Comparison of ENCODE assay signal across 20 mouse cellular contexts in the genomic region with DNA sequence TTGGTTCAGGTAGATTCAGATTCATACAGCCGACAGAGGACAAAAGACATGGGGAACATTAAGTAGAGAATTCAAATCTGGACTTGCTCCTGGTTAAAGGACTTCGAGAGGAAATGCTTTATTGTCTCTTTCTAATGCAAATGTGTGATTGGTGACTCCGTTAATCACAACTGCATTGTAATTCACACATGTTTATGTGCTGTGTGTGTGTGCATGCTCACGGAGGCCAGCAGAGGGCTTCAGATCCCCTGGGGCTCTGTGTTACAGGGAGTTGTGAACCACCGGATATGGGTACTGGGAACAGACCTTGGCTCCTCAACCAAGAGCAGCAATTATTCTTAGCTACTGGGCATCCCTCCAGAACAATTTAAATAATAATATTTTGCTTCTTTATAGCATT. TPM values are rescaled to one million over a fixed set of nuclear protein-coding genes. Genes with fewer than 3 reads are reported as not detected.
DNase-seq lines count a peak whose midpoint lies in the region; ATAC-seq and TF ChIP-seq lines count a peak whose summit lies in the region.
"Had no signal": no experiment of that assay in that cellular context is flagged by ENCODE, and none has a peak within 500 bp of the region (broad histone marks: within the 10 kb centered on the region; RNA-seq: fewer than 3 reads in every experiment).

No protein-coding gene starts in this region.

- H3K27me3 ChIP-seq in kidney, postnatal 0 days (ENCODE audit: insufficient read depth, low read length) = no peaks in the 10 kb centered on the region
- no peaks in the 10 kb centered on the region for H3K27me3 ChIP-seq in CH12.LX (replicated peaks)
- H3K27me3 ChIP-seq: heart, embryonic 13.5 days; hindbrain, embryonic 12.5 days had no signal

- WGBS in kidney, postnatal 0 days = 90% methylated on average over 5 of the region's 5 CpGs

- no peak overlapping the region for H3K4me2 ChIP-seq in kidney, postnatal 0 days (ENCODE audit: low read length)
- no peak overlapping the region for H3K4me2 ChIP-seq in CH12.LX (ENCODE audit: insufficient read depth, low read depth, poor library complexity, severe bottlenecking)
- H3K4me2 ChIP-seq: heart, embryonic 13.5 days; hindbrain, embryonic 12.5 days had no signal

- H3K27ac ChIP-seq in kidney, postnatal 0 days = no peak overlapping the region
- H3K27ac ChIP-seq in CH12.LX (ENCODE audit: insufficient read depth, low read depth) = no peak overlapping the region
- H3K27ac ChIP-seq: embryonic facial prominence, embryonic 10.5 days; heart, embryonic 13.5 days; hindbrain, embryonic 12.5 days had no signal

- H3K9me3 ChIP-seq in kidney, postnatal 0 days (replicated peaks; ENCODE audit: low read length) = no peaks in the 10 kb centered on the region
- peaks cover 2% of the 10 kb centered on the region for H3K9me3 ChIP-seq in CH12.LX (replicated peaks; ENCODE audit: low read length)
- H3K9me3 ChIP-seq: embryonic facial prominence, embryonic 10.5 days; heart, embryonic 13.5 days; hindbrain, embryonic 12.5 days had no signal

- no peaks in the 10 kb centered on the region; the same call in 1 of the 2 replicates for H3K4me1 ChIP-seq in kidney, postnatal 0 days (replicated peaks; ENCODE audit: insufficient read depth, low read length)
- H3K4me1 ChIP-seq in CH12.LX (ENCODE audit: control insufficient read depth in 1 of 2, insufficient read depth in 2 of 2) = peaks cover 0 to 11% of the 10 kb centered on the region in 2 experiments; a peak in 2 of 4 replicates

- 0 out of 2 replicates have a peak, but pooled peaks have one; percentile 6 for TF ChIP-seq CTCF in kidney, postnatal 0 days (IDR thresholded peaks at IDR 0.05; ENCODE audit: low read depth)
- peak in 1 of 2 experiments; percentile 24; a peak in 2 of 4 replicates for TF ChIP-seq CTCF in CH12.LX (conservative IDR thresholded peaks at IDR 0.05 in 1 of 2, IDR thresholded peaks at IDR 0.05 in 1 of 2; ENCODE audit: low read depth in 2 of 2, low read length in 2 of 2)

- dilution Hi-C loops in CH12.LX (cut with MboI; ENCODE audit: extremely low pct_ligation_motif_present, extremely low pct_unique_long_range_greater_than_20kb, low sequenced_read_pairs) = no loop called here

- no peak overlapping the region for H3K9ac ChIP-seq in kidney, postnatal 0 days (ENCODE audit: low read depth, low read length)
- H3K9ac ChIP-seq in CH12.LX (ENCODE audit: insufficient read depth, low read depth) = no peak overlapping the region
- H3K9ac ChIP-seq: heart, embryonic 13.5 days; hindbrain, embryonic 12.5 days had no signal

- DNase-seq in kidney, postnatal 0 days (ENCODE audit: low spot score) = no peak
- DNase-seq in kidney, postnatal 25 days = no peak
- DNase-seq in CH12.LX (ENCODE audit: extremely low read depth) (no peak), ES-CJ7 (ENCODE audit: low read depth, low spot score) (peak; percentile 55), ZHBTc4 (ENCODE audit: low read depth, low spot score) (peak; percentile 73)
- DNase-seq in adrenal gland, adult 2 months = no peak
- DNase-seq: adrenal gland, postnatal 25 days; cerebellum, adult 18-20 months; cerebellum, adult 9-11 months; cerebellum, postnatal 36 days; gastrocnemius, postnatal 36 days; heart, adult 11 months; heart, postnatal 36 days had no signal

- in situ Hi-C loops in CH12.LX (cut with MboI; ENCODE audit: low pct_ligation_motif_present, low pct_unique_long_range_greater_than_20kb, low sequenced_read_pairs) = no loop called here

- TF ChIP-seq EP300 in CH12.LX (IDR thresholded peaks at IDR 0.05; ENCODE audit: low read length) = no peak

- no peak for ATAC-seq in kidney, postnatal 0 days (replicated peaks; ENCODE audit: low FRiP score, low read depth)
- ATAC-seq: activated CD4-positive, CD25-positive, alpha-beta regulatory T cell, adult 4 months; forebrain, embryonic 14.5 days; hindbrain, embryonic 16.5 days; inflammation-experienced regulatory T-cells, adult 6 months had no signal

- no peak for TF ChIP-seq RAD21 in CH12.LX (IDR thresholded peaks at IDR 0.05; ENCODE audit: low read depth, low read length)

- TF ChIP-seq POLR2A in CH12.LX (IDR thresholded peaks at IDR 0.05; ENCODE audit: low read depth, low read length) = no peak

- H3K36me3 ChIP-seq in kidney, postnatal 0 days (ENCODE audit: insufficient read depth, low read length) = no peaks in the 10 kb centered on the region
- H3K36me3 ChIP-seq in CH12.LX (replicated peaks in 1 of 2; ENCODE audit: control insufficient read depth in 1 of 2, insufficient read depth in 1 of 2, low read length in 1 of 2) = no peaks in the 10 kb centered on the region
- H3K36me3 ChIP-seq: embryonic facial prominence, embryonic 10.5 days; heart, embryonic 13.5 days; hindbrain, embryonic 12.5 days had no signal

- no peak overlapping the region for H3K4me3 ChIP-seq in kidney, postnatal 0 days (replicated peaks; ENCODE audit: low read depth, low read length)
- H3K4me3 ChIP-seq in CH12.LX (replicated peaks in 1 of 3; ENCODE audit: low read depth in 2 of 3, low read length in 2 of 3, poor library complexity in 1 of 3) = no peak overlapping the region
- H3K4me3 ChIP-seq: embryonic facial prominence, embryonic 10.5 days; heart, embryonic 13.5 days; hindbrain, embryonic 12.5 days had no signal

- no peaks in the 10 kb centered on the region for H3K79me2 ChIP-seq in CH12.LX (replicated peaks; ENCODE audit: control insufficient read depth, extremely low read depth, insufficient read depth, poor library complexity, severe bottlenecking)

TF ChIP-seq in CH12.LX, 34 proteins besides CTCF, POLR2A, EP300 and RAD21:
- no peak for TF ChIP-seq CHD1 (IDR thresholded peaks at IDR 0.05; ENCODE audit: low read depth, low read length)
- peak; percentile 14; the same call in 1 of the 2 replicates for TF ChIP-seq SMC3 (IDR thresholded peaks at IDR 0.05; ENCODE audit: low read depth, low read length)

RNA-seq across cellular contexts. Expression of gene Wipf3, which starts 23.3 kb away (rescaled TPM):
- polyA plus RNA-seq in kidney, postnatal 0 days (2015; fragmentation: Nextera tagmentation; extraction: Ambion mirVana) = 1.4 and 1.7 TPM in 2 replicates
- total RNA-seq in CH12.LX (2012; rRNA removed) (0.63 and 1.2 TPM in 2 replicates), CH12.LX (2014; rRNA removed) (0.35 and 0.64 TPM in 2 replicates)
- polyA plus RNA-seq in CH12.LX (2012; ENCODE audit: insufficient read length, low read depth) = 0.97 and 1.3 TPM in 2 replicates
- 1 to 10 TPM; 1.3 to 2.0 TPM for total RNA-seq in adrenal gland, adult 2 months (2021)
- 0.65 and 0.69 TPM in 2 replicates for polyA plus RNA-seq in adrenal gland, adult 2 months (2012; rRNA removed)
- polyA plus RNA-seq: activated CD4-positive, CD25-positive, alpha-beta regulatory T cell, adult 4 months had no signal

Comparison
In these comparisons a context has a peak if more than half of its experiments do, and no peak if none do; other contexts are left out.
1. DNase-seq: peak in ES-CJ7 (single experiment) and ZHBTc4 (single experiment); none in kidney, postnatal 0 days (single experiment), kidney, postnatal 25 days (0 of 2), CH12.LX (single experiment) and adrenal gland, adult 2 months (single experiment).